Mouse (Mus musculus): ENCODE measurements around the gene Slc44a4.
A peak's percentile ranks its signal among the peaks of the same experiment; 100 is the strongest.
"Not testable (repeated sequence)": the region's sequence is repeated elsewhere in the genome, so short reads cannot be mapped to it uniquely, and the experiment has no call there.

Gene Slc44a4

GRCm38 (mm10) chr17:34898706-34899052, 15.6 kb upstream of the Slc44a4 start:
- no peak for DNase-seq (ENCODE audit: extremely low read depth, low read depth)

- no peak for DNase-seq (ENCODE audit: extremely low read depth, low read depth)
Observed at GRCm38 (mm10) chr17:34899053-34899889, 15.0 kb upstream of the Slc44a4 start.

- no peak for DNase-seq (ENCODE audit: extremely low read depth, low read depth)
Observed at GRCm38 (mm10) chr17:34899890-34900243, 14.4 kb upstream of the Slc44a4 start.

GRCm38 (mm10) chr17:34900826-34901225, 13.4 kb upstream of the Slc44a4 start:
- not testable (repeated sequence) for DNase-seq (ENCODE audit: extremely low read depth, low read depth)

- not testable (repeated sequence) for DNase-seq (ENCODE audit: extremely low read depth, low read depth)
Observed at GRCm38 (mm10) chr17:34901948-34902347, 12.3 kb upstream of the Slc44a4 start.

GRCm38 (mm10) chr17:34902895-34903294, 11.4 kb upstream of the Slc44a4 start:
- DNase-seq (ENCODE audit: extremely low read depth, low read depth) = no peak

GRCm38 (mm10) chr17:34910982-34911381, 3.3 kb upstream of the Slc44a4 start:
- DNase-seq (ENCODE audit: extremely low read depth, low read depth) = no peak

GRCm38 (mm10) chr17:34911945-34912351, 2.3 kb upstream of the Slc44a4 start:
- DNase-seq (ENCODE audit: extremely low read depth, low read depth) = no peak

GRCm38 (mm10) chr17:34915410-34915831, 1.2 kb downstream of the Slc44a4 start:
- DNase-seq (ENCODE audit: extremely low read depth, low read depth) = no peak

- DNase-seq (ENCODE audit: extremely low read depth, low read depth) = no peak
Observed at GRCm38 (mm10) chr17:34916316-34916715, 2.0 kb downstream of the Slc44a4 start.

GRCm38 (mm10) chr17:34917188-34917587, 2.9 kb downstream of the Slc44a4 start:
- no peak for DNase-seq (ENCODE audit: extremely low read depth, low read depth)

- DNase-seq (ENCODE audit: extremely low read depth, low read depth) = no peak
Observed at GRCm38 (mm10) chr17:34922939-34923338, 8.7 kb downstream of the Slc44a4 start.

GRCm38 (mm10) chr17:34924258-34924657, 10.0 kb downstream of the Slc44a4 start:
- DNase-seq (ENCODE audit: extremely low read depth, low read depth) = no peak

GRCm38 (mm10) chr17:34927306-34928019, 13.2 kb downstream of the Slc44a4 start:
- DNase-seq (ENCODE audit: extremely low read depth, low read depth) = no peak

- no peak for DNase-seq (ENCODE audit: extremely low read depth, low read depth)
Observed at GRCm38 (mm10) chr17:34928841-34929240, 14.6 kb downstream of the Slc44a4 start.

- DNase-seq (ENCODE audit: extremely low read depth, low read depth) = peak; percentile 95
Observed at GRCm38 (mm10) chr17:34931061-34931734, 16.9 kb downstream of the Slc44a4 start, which contains the start of gene Neu1. Neu1 (plus strand) TSS chr17:34931253.

- no peak for DNase-seq (ENCODE audit: extremely low read depth, low read depth)
Observed at GRCm38 (mm10) chr17:34931735-34932098, 17.5 kb downstream of the Slc44a4 start.

GRCm38 (mm10) chr17:34932287-34932686, 18.0 kb downstream of the Slc44a4 start:
- DNase-seq (ENCODE audit: extremely low read depth, low read depth) = no peak

- DNase-seq (ENCODE audit: extremely low read depth, low read depth) = no peak
Observed at GRCm38 (mm10) chr17:34934031-34934430, 19.8 kb downstream of the Slc44a4 start.

- no peak for DNase-seq (ENCODE audit: extremely low read depth, low read depth)
Observed at GRCm38 (mm10) chr17:34934830-34935229, 20.6 kb downstream of the Slc44a4 start.

GRCm38 (mm10) chr17:34937960-34938505, 23.8 kb downstream of the Slc44a4 start:
- DNase-seq (ENCODE audit: extremely low read depth, low read depth) = no peak

Measured in MEL-GATA-1-ER (cell line).